Mouse (Mus musculus): Measurements from ENCODE around the gene Itgav. TPM values are rescaled to one million over a fixed set of nuclear protein-coding genes. Genes with fewer than 3 reads are reported as not detected.

Itgav gene
- total RNA-seq, 1 experiment = 92.6 TPM

DNA sequence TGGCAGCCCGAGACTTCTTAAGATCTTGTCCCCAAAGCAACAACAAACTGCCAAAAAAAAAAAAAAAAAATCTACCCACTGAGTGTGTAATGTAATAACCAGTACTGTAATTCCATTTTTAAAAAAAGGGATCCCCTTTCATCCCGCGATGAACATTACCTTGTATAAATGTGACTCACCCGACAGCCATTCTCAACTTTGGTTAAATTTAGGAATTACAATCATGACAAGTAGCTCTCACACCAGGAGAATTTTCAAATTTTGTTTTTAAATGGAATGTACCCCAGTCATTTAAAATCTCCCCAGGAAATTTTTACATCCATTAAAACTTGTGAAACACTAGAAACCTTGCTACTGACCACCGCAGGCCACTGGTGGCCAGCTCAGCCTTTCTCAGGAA is 10.3 kb upstream of the Itgav start:
- no peak overlapping the region for H3K4me3 ChIP-seq (ENCODE audit: insufficient read depth in 1 of 2, low read depth in 1 of 2, low read length in 2 of 2, poor library complexity in 1 of 2, severe bottlenecking in 1 of 2)
- no peaks in the 10 kb centered on the region for H3K9me3 ChIP-seq (ENCODE audit: control insufficient read depth, insufficient read depth, low read depth, low read length)
- H3K27ac ChIP-seq (ENCODE audit: insufficient read depth, low read depth, low read length, poor library complexity, severe bottlenecking) = no peak overlapping the region
- in situ Hi-C loops (cut with MboI; ENCODE audit: low sequenced_read_pairs in 2 of 2, unreplicated experiment in 2 of 2) = no loop called here
- no peaks in the 10 kb centered on the region for H3K36me3 ChIP-seq (ENCODE audit: control insufficient read depth, insufficient read depth, low read length, poor library complexity, severe bottlenecking)
- TF ChIP-seq MAFK (IDR thresholded peaks at IDR 0.05; ENCODE audit: insufficient read depth, low read depth, low read length) = no peak
- no peak for TF ChIP-seq CHD2 (IDR thresholded peaks at IDR 0.05; ENCODE audit: low read depth, low read length)
- TF ChIP-seq ZC3H11A (IDR thresholded peaks at IDR 0.05; ENCODE audit: borderline replicate concordance, low read depth, low read length) = no peak
- TF ChIP-seq HCFC1 (IDR thresholded peaks at IDR 0.05; ENCODE audit: borderline replicate concordance, insufficient read depth, low read length) = no peak
- TF ChIP-seq ZNF384 (IDR thresholded peaks at IDR 0.05; ENCODE audit: low read depth, low read length) = peak; percentile 64; the same call in 1 of the 2 replicates
- H3K4me1 ChIP-seq (ENCODE audit: control insufficient read depth in 2 of 2, insufficient read depth in 2 of 2, low read length in 2 of 2, poor library complexity in 1 of 2) = peaks cover 7 to 20% of the 10 kb centered on the region in 2 experiments
- no peak for DNase-seq (ENCODE audit: low read depth, low spot score)
- no peak overlapping the region for H3K9ac ChIP-seq (ENCODE audit: insufficient read depth, low read depth, low read length, poor library complexity, severe bottlenecking)

DNA sequence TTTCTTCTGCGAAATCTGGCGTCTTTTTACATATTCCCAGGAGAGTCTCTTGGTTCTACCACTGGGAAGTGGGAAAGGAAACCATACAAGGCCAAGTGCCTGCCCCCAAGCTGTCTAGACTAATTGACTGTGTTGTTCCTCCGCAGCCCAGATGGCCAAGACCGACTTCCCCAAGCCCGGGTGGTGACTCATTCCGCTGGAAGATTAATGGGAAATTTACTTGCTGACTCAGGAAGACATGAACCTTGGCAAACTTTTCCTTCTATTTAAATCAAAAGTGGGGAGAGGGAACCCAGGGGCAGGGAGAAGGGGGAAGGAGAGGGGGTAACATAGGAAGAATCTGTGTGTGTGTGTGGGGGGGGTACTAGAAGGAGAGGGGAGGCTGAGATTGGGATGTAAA is 9.4 kb upstream of the Itgav start:
- DNase-seq (ENCODE audit: low read depth, low spot score) = no peak
- no peaks in the 10 kb centered on the region for H3K9me3 ChIP-seq (ENCODE audit: control insufficient read depth, insufficient read depth, low read depth, low read length)
- H3K9ac ChIP-seq (ENCODE audit: insufficient read depth, low read depth, low read length, poor library complexity, severe bottlenecking) = no peak overlapping the region
- in situ Hi-C loops (cut with MboI; ENCODE audit: low sequenced_read_pairs in 2 of 2, unreplicated experiment in 2 of 2) = no loop called here
- no peaks in the 10 kb centered on the region for H3K36me3 ChIP-seq (ENCODE audit: control insufficient read depth, insufficient read depth, low read length, poor library complexity, severe bottlenecking)
- TF ChIP-seq MAFK (IDR thresholded peaks at IDR 0.05; ENCODE audit: insufficient read depth, low read depth, low read length) (peak; percentile 76), CHD2 (IDR thresholded peaks at IDR 0.05; ENCODE audit: low read depth, low read length) (no peak)
- no peak overlapping the region for H3K27ac ChIP-seq (ENCODE audit: insufficient read depth, low read depth, low read length, poor library complexity, severe bottlenecking)
- peaks cover 7 to 16% of the 10 kb centered on the region in 2 experiments for H3K4me1 ChIP-seq (ENCODE audit: control insufficient read depth in 2 of 2, insufficient read depth in 2 of 2, low read length in 2 of 2, poor library complexity in 1 of 2)
- no peak overlapping the region for H3K4me3 ChIP-seq (ENCODE audit: insufficient read depth in 1 of 2, low read depth in 1 of 2, low read length in 2 of 2, poor library complexity in 1 of 2, severe bottlenecking in 1 of 2)

GRCm38 (mm10) chr2:83718341-83718740 is 5.9 kb upstream of the Itgav start:
- no peak overlapping the region for H3K4me3 ChIP-seq (ENCODE audit: insufficient read depth in 1 of 2, low read depth in 1 of 2, low read length in 2 of 2, poor library complexity in 1 of 2, severe bottlenecking in 1 of 2)
- no peak for DNase-seq (ENCODE audit: low read depth, low spot score)
- no peaks in the 10 kb centered on the region for H3K9me3 ChIP-seq (ENCODE audit: control insufficient read depth, insufficient read depth, low read depth, low read length)
- no peak for TF ChIP-seq ZC3H11A (IDR thresholded peaks at IDR 0.05; ENCODE audit: borderline replicate concordance, low read depth, low read length)
- no peak for TF ChIP-seq HCFC1 (IDR thresholded peaks at IDR 0.05; ENCODE audit: borderline replicate concordance, insufficient read depth, low read length)
- no peak for TF ChIP-seq CHD2 (IDR thresholded peaks at IDR 0.05; ENCODE audit: low read depth, low read length)
- TF ChIP-seq ZNF384 (IDR thresholded peaks at IDR 0.05; ENCODE audit: low read depth, low read length) = no peak
- TF ChIP-seq MAFK (IDR thresholded peaks at IDR 0.05; ENCODE audit: insufficient read depth, low read depth, low read length) = no peak
- no peak overlapping the region for H3K9ac ChIP-seq (ENCODE audit: insufficient read depth, low read depth, low read length, poor library complexity, severe bottlenecking)
- in situ Hi-C loops (cut with MboI; ENCODE audit: low sequenced_read_pairs in 2 of 2, unreplicated experiment in 2 of 2) = no loop called here
- H3K4me1 ChIP-seq (ENCODE audit: control insufficient read depth in 2 of 2, insufficient read depth in 2 of 2, low read length in 2 of 2, poor library complexity in 1 of 2) = peaks cover 2 to 8% of the 10 kb centered on the region in 2 experiments; a peak in 3 of 4 replicates
- no peaks in the 10 kb centered on the region for H3K36me3 ChIP-seq (ENCODE audit: control insufficient read depth, insufficient read depth, low read length, poor library complexity, severe bottlenecking)
- H3K27ac ChIP-seq (ENCODE audit: insufficient read depth, low read depth, low read length, poor library complexity, severe bottlenecking) = no peak overlapping the region

DNA sequence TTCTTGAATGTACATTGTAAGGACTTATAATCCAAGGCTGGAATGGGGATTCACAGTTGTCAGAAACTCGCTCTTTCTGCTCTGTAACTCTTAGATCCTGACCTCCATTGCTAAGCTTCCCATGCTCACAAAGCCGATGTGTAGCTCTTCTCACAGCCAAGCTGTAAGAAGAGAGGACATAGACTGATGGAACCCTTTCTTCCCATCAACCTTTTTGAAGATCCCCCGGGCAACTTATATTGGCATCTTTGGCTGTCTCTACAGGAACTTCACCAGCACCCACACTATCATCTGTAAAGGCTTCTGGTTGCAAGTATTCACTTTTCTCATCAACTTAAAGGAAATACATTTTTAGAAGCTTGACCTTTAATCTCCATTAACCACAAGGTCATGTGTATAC is 2.6 kb upstream of the Itgav start:
- H3K27ac ChIP-seq (ENCODE audit: insufficient read depth, low read depth, low read length, poor library complexity, severe bottlenecking) = no peak overlapping the region
- DNase-seq (ENCODE audit: low read depth, low spot score) = no peak
- no peaks in the 10 kb centered on the region for H3K36me3 ChIP-seq (ENCODE audit: control insufficient read depth, insufficient read depth, low read length, poor library complexity, severe bottlenecking)
- H3K9me3 ChIP-seq (ENCODE audit: control insufficient read depth, insufficient read depth, low read depth, low read length) = no peaks in the 10 kb centered on the region
- H3K9ac ChIP-seq (ENCODE audit: insufficient read depth, low read depth, low read length, poor library complexity, severe bottlenecking) = no peak overlapping the region
- peaks cover 2 to 7% of the 10 kb centered on the region in 2 experiments; a peak in 3 of 4 replicates for H3K4me1 ChIP-seq (ENCODE audit: control insufficient read depth in 2 of 2, insufficient read depth in 2 of 2, low read length in 2 of 2, poor library complexity in 1 of 2)
- no peak overlapping the region for H3K4me3 ChIP-seq (ENCODE audit: insufficient read depth in 1 of 2, low read depth in 1 of 2, low read length in 2 of 2, poor library complexity in 1 of 2, severe bottlenecking in 1 of 2)
- TF ChIP-seq ZC3H11A (IDR thresholded peaks at IDR 0.05; ENCODE audit: borderline replicate concordance, low read depth, low read length) (no peak), CHD2 (IDR thresholded peaks at IDR 0.05; ENCODE audit: low read depth, low read length) (no peak), HCFC1 (IDR thresholded peaks at IDR 0.05; ENCODE audit: borderline replicate concordance, insufficient read depth, low read length) (no peak), ZNF384 (IDR thresholded peaks at IDR 0.05; ENCODE audit: low read depth, low read length) (no peak)
- in situ Hi-C loops (cut with MboI; ENCODE audit: low sequenced_read_pairs in 2 of 2, unreplicated experiment in 2 of 2) = no loop called here

- TF ChIP-seq ZC3H11A (IDR thresholded peaks at IDR 0.05; ENCODE audit: borderline replicate concordance, low read depth, low read length) = no peak
- no peak for TF ChIP-seq MAFK (IDR thresholded peaks at IDR 0.05; ENCODE audit: insufficient read depth, low read depth, low read length)
- no peak for TF ChIP-seq HCFC1 (IDR thresholded peaks at IDR 0.05; ENCODE audit: borderline replicate concordance, insufficient read depth, low read length)
- no peak for TF ChIP-seq CHD2 (IDR thresholded peaks at IDR 0.05; ENCODE audit: low read depth, low read length)
- no peak for TF ChIP-seq ZNF384 (IDR thresholded peaks at IDR 0.05; ENCODE audit: low read depth, low read length)
- H3K27ac ChIP-seq (ENCODE audit: insufficient read depth, low read depth, low read length, poor library complexity, severe bottlenecking) = no peak overlapping the region
- H3K36me3 ChIP-seq (ENCODE audit: control insufficient read depth, insufficient read depth, low read length, poor library complexity, severe bottlenecking) = no peaks in the 10 kb centered on the region
- H3K4me1 ChIP-seq (ENCODE audit: control insufficient read depth in 2 of 2, insufficient read depth in 2 of 2, low read length in 2 of 2, poor library complexity in 1 of 2) = peaks cover 2 to 7% of the 10 kb centered on the region in 2 experiments; a peak in 3 of 4 replicates
- H3K9me3 ChIP-seq (ENCODE audit: control insufficient read depth, insufficient read depth, low read depth, low read length) = no peaks in the 10 kb centered on the region
- no peak overlapping the region for H3K9ac ChIP-seq (ENCODE audit: insufficient read depth, low read depth, low read length, poor library complexity, severe bottlenecking)
- H3K4me3 ChIP-seq (ENCODE audit: insufficient read depth in 1 of 2, low read depth in 1 of 2, low read length in 2 of 2, poor library complexity in 1 of 2, severe bottlenecking in 1 of 2) = no peak overlapping the region
- in situ Hi-C loops (cut with MboI; ENCODE audit: low sequenced_read_pairs in 2 of 2, unreplicated experiment in 2 of 2) = no loop called here
- DNase-seq (ENCODE audit: low read depth, low spot score) = no peak
These were observed 1.3 kb upstream of the Itgav start for GRCm38 (mm10) chr2:83722936-83723335.
